Mouse (Mus musculus): ENCODE results near the gene Rfesd.

The Rfesd gene

DNA sequence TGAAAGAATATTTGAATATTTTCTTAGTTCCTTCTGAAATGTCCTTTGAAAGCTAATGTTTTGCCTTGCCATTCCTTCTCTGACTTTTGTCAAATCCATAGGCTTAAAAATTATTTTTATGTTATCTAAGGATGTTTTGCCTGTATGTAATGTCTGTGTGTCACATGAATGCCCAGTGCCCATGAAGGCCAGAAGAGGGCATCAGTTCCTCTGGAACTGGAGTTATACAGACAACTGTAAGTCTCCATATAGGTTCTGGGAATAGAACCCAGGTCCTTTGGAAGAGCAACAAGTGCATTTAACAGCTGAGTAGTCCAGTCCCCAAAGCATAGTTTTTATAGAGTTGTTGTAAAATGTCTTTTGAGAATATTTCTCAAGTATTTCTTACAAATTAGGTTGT lies 36.6 kb downstream of the Rfesd start:
- no peak for DNase-seq (ENCODE audit: low read depth)

DNA sequence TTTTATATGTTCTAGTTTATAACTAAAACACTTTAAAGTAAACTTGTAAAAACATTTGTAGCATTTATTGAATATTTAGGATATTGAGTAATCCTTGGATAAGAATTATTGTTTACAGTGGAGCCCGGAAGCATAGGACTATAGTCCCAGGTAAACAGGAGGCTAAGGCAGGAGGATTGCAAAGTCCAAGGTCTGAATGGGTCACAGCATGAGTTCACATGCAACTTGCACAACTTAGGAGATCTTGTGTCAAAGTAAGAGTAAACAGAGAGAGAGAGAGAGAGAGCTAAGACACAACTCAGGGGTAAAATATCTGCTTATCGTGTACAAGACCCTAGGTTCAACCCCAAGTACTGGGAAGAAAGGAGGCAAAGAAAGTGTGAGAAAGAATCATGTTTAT lies 41.9 kb downstream of the Rfesd start:
- no peak for DNase-seq (ENCODE audit: low read depth)

GRCm38 (mm10) chr13:75976218-75976617 lies 42.3 kb downstream of the Rfesd start:
- DNase-seq (ENCODE audit: low read depth): no peak

- DNase-seq (ENCODE audit: low read depth): no peak
Observed at GRCm38 (mm10) chr13:75975629-75976028, 42.9 kb downstream of the Rfesd start.

GRCm38 (mm10) chr13:75974481-75974880 lies 44.0 kb downstream of the Rfesd start:
- DNase-seq (ENCODE audit: low read depth): no peak

DNA sequence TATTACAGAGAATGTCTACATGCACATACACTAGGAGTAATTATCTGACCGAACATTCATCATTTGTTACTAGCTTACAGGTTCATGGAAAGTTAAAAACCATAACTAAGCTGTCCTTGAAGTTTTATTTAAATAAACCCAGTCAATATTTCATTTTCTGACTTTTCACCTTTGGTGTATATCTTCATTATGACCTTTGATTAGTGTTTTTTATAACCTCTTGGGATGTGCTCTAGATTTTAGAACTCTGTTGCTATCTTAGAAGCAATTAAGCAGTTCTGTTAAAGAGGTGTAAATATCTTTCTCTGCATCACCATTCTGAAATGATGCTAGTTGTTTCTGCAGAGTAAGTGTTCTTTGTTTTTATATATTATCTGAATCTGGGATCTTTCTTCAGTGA lies 51.7 kb downstream of the Rfesd start, which contains the start of gene Spata9:
Gene Spata9, plus strand, starts transcription at position 301 of the 400 bp plus-strand sequence.
- no peak for DNase-seq (ENCODE audit: low read depth)

DNA sequence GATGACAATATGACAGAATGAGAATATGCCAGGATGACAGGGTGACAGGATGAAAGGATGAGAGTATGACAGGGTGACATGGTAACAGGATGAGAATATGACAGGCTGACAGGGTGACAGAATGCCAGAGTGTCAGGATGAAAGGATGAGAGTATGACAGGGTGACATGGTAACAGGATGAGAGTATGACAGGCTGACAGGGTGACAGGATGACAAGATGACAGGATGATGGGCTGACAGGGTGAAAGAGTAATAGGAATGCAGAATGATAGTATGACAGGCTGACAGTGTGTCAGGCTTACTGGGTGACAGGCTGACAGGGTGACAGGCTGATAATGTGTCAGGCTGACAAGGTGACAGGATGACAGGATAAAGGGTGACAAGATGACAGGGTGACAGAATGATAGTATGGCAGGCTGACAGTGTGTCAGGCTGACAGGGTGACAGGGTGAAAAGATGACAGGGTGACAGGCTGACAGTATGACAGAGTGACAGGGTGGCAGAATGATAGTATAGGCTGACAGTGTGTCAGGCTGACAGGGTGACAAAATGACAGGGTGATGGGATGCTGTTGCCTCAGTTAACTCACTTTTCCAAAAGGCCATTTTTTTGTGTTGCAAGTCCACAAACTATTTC lies 63.0 kb downstream of the Rfesd start:
- no peak for DNase-seq (ENCODE audit: low read depth)

Data from fibroblast of lung, adult 2 months (primary cell).